Mouse (Mus musculus) gastrocnemius, postnatal 36 days (tissue): ENCODE data around the gene Olfr883. TPM values are rescaled to one million over a fixed set of nuclear protein-coding genes. Genes with fewer than 3 reads are reported as not detected.

Source experiments
- DNase-seq, 2 experiments: peaks; one replicate each; pipeline ENCODE4 v3.0.0; 2022
- intact Hi-C: fragments of 180-260 bp; cut with DNase I; formaldehyde crosslinking; loops from one replicate; pipeline ENCODE4 v1.15.1; 2025
- long read RNA-seq, 2 experiments: library from polyadenylated mRNA; stranded (forward); transcript quantifications; one replicate each; pipeline ENCODE4 v2.0.0; 2021
- total RNA-seq, 2 experiments: library from RNA; stranded (reverse); gene quantifications; 2 replicates each; pipeline ENCODE4 v1.2.3; 2021

The Olfr883 gene
- not detected for total RNA-seq
- long read RNA-seq, experiment 1: 0 reads
- long read RNA-seq, experiment 2: 0 reads

- DNase-seq: no peak
- intact Hi-C loops: no loop called here
Measured at GRCm38 (mm10) chr9:38025508-38025907, at the start of gene Olfr883. Olfr883 (plus strand) TSS chr9:38025808.

- intact Hi-C loops: no loop called here
- no peak for DNase-seq
Measured at GRCm38 (mm10) chr9:37991525-37991924, 34.1 kb upstream of the Olfr883 start, which contains the start of gene Olfr881. Olfr881 (plus strand) TSS chr9:37991825.

- no peak for DNase-seq
- intact Hi-C loops: no loop called here
Measured at GRCm38 (mm10) chr9:37998581-37999204, 26.9 kb upstream of the Olfr883 start.

- intact Hi-C loops: no loop called here
- no peak for DNase-seq
Measured at GRCm38 (mm10) chr9:38000021-38000420, 25.6 kb upstream of the Olfr883 start.

GRCm38 (mm10) chr9:38046255-38046654, 20.6 kb downstream of the Olfr883 start, which contains the start of gene Olfr884:
Olfr884 (plus strand) TSS chr9:38046555.
- intact Hi-C loops: no loop called here
- DNase-seq: no peak

- intact Hi-C loops: no loop called here
- DNase-seq: no peak
Measured at GRCm38 (mm10) chr9:38061022-38061421, 35.4 kb downstream of the Olfr883 start, which contains the start of gene Olfr885. Olfr885 (plus strand) TSS chr9:38061322.

Other genes starting within 250 kb of the Olfr883 start
- gene Olfr876, start 222.8 kb upstream of the Olfr883 start, total RNA-seq: not detected
- gene Olfr877, start 171.5 kb upstream of the Olfr883 start, total RNA-seq: not detected
- not detected for gene Olfr145, start 129.1 kb upstream of the Olfr883 start, total RNA-seq
- gene Olfr878, start 108.0 kb upstream of the Olfr883 start, total RNA-seq: not detected
- gene Olfr881, start 34.0 kb upstream of the Olfr883 start, total RNA-seq: not detected
- not detected for gene Olfr884, start 20.7 kb downstream of the Olfr883 start, total RNA-seq
- not detected for gene Olfr885, start 35.5 kb downstream of the Olfr883 start, total RNA-seq
- not detected for gene Olfr887, start 58.3 kb downstream of the Olfr883 start, total RNA-seq
- not detected for gene Olfr888, start 82.3 kb downstream of the Olfr883 start, total RNA-seq
- gene Olfr889, start 89.4 kb downstream of the Olfr883 start, total RNA-seq: not detected
- gene Olfr890, start 116.7 kb downstream of the Olfr883 start, total RNA-seq: not detected
- gene Olfr891, start 155.0 kb downstream of the Olfr883 start, total RNA-seq: not detected
- not detected for gene Olfr893, start 182.6 kb downstream of the Olfr883 start, total RNA-seq
- not detected for gene Olfr894, start 192.2 kb downstream of the Olfr883 start, total RNA-seq
- gene Olfr143, start 227.0 kb downstream of the Olfr883 start, total RNA-seq: not detected
- not detected for gene Olfr895, start 242.0 kb downstream of the Olfr883 start, total RNA-seq